Mouse (Mus musculus): Measurements from ENCODE around the gene Themis.
A peak's percentile ranks its signal among the peaks of the same experiment; 100 is the strongest.

The Themis gene

DNA sequence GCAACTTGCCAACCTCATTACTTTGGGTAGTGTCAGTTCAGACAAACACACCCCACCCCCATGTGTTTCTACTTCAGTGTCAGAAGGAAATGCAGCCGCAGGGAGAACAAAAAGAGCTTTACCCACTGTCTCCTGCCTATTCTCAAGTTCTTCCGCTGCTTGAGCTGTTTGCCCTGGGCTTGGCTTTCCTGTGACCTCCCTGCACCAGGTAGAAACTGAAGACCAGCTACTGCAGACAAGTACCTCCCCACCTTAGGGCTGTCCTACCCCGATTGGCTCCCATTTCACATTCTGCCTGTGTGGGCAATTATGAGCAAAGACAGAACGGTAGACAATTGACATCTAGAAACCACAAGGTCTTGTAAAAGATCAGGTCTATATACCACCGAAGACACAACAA lies at the start of gene Themis:
TSS of gene Themis (plus strand) at position 100 of the 400 bp plus-strand sequence.
- TF ChIP-seq GATA4 (IDR thresholded peaks at IDR 0.05; ENCODE audit: insufficient replicate concordance, low read length), result no peak

DNA sequence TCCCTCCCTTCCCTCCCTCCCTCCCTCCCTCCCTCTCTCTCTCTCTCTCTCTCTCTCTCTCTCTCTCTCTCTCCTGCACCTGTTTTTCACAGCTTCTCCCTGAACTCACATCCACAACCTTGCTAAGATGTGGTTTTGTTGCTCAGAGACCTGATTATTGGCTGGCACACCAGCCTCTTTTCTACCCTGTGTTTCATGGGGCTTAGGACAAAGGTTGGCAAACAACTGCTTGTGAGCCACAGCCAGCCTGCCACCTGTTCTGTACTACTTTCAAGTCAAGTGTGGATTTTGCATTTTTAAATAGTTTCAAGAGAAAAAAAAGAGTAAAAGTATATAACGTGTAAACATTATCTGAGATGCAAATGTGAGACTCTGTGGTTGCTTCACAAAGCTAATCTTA lies 48.7 kb upstream of the Themis start:
- no peak for TF ChIP-seq GATA4 (IDR thresholded peaks at IDR 0.05; ENCODE audit: insufficient replicate concordance, low read length)

DNA sequence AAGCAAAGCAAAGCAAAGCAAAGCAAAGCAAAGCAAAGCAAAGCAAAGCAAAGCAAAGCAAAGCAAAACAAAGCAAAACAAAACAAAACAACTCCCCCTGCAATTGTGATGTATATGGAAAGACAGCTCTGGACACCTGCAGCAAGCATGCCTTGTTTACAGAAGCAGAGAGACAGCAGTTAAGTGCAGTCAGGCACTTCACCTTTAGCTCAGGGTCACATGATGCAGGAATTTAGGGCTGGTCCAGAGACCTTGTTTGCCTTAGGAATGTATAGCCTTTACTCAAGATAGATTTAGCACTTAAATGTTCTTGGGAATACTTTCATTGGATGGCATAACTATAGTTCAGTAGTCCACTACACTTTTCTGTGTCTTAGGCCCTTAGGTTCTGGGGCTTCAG lies 32.1 kb upstream of the Themis start:
- no peak for TF ChIP-seq GATA4 (IDR thresholded peaks at IDR 0.05; ENCODE audit: insufficient replicate concordance, low read length)

DNA sequence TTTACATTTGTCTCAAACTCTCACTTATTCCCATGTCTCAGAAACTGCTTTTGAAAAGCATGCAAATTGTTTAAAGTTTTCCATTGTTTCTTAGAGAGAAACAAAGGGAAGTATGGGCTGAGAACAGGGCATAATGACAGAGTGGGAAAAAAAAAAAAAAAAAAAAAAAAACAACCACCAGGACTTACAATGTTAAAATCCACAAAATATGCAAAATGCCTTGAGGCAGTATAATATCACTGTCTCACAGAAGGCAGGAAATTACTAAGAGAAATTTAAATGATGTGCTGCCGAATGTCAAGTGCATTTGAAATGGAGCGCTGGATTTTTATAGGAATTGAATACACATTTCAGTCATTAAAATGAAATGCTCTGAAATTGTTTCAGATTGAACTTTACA lies 26.3 kb upstream of the Themis start:
- TF ChIP-seq GATA4 (IDR thresholded peaks at IDR 0.05; ENCODE audit: insufficient replicate concordance, low read length), result no peak

DNA sequence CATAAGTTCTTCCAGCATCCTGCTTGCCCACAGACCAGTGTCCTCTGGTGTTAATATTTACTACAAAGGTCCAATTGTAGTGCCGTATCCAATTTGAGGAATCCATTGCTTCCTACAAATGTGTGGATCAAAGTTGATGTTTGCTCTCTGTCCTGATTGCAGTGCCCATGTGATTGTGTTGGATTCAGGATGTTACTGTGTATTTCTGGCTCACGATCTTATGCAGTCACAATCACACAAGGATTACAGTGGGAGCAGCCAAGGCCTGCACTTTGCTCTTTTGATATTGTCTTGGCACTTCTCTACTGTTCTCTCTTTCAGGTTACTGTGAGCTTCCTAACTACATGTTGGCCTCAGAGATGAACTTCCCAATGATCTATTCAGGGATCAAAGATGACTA lies 20.3 kb upstream of the Themis start:
- peak; percentile 71; the same call in 1 of the 2 replicates for TF ChIP-seq GATA4 (IDR thresholded peaks at IDR 0.05; ENCODE audit: insufficient replicate concordance, low read length)

DNA sequence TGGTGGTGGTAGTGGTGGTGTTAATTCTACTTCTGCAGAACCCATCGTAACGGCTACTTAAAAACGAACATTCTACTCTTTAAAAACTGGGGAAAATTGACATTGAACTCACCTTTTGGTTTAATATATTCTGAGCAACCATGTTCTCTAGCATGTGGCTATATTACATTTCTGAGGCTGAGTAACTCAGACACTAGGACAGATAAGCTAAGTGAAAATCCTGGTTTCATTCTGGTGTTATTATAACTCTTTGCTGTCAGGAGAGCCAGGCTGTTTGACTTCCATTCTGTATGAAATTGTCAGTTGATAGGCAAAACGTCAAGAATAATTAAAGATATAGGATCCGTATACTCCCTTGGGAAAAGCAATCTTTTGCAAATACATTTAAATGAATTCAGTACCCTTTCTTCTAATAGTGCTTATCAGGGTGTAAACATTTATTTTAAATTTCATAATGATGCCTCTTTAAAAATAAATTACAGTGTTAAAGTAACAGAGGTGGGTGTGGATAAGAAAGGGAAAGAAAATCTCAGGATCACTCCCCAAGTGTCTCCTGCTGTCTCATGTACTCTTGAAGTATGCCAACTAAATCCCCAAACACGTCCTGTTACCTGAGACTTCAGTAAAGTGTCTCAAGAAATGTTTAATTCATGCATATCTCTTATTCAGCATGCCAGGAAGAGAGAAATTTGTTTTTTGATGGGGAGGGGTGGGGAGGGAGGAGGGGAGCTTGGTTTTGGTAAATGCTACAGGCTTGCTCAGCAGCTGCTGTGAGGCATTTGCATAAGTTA lies 18.9 kb upstream of the Themis start:
- TF ChIP-seq GATA4 (IDR thresholded peaks at IDR 0.05; ENCODE audit: insufficient replicate concordance, low read length), result no peak

DNA sequence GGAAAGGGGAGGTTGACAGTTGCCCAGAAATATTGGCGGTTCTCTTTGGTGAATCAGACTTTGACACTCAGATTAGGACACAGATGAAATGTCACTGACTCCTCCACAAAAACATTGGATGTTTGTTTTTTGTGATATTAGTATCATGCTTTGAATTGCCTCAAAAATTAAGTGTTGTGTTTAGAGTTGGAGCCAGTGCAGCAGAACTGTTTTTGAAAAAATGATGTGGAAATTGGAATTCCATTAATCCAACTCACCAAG lies 18.3 kb upstream of the Themis start:
- TF ChIP-seq GATA4 (IDR thresholded peaks at IDR 0.05; ENCODE audit: insufficient replicate concordance, low read length), result no peak

DNA sequence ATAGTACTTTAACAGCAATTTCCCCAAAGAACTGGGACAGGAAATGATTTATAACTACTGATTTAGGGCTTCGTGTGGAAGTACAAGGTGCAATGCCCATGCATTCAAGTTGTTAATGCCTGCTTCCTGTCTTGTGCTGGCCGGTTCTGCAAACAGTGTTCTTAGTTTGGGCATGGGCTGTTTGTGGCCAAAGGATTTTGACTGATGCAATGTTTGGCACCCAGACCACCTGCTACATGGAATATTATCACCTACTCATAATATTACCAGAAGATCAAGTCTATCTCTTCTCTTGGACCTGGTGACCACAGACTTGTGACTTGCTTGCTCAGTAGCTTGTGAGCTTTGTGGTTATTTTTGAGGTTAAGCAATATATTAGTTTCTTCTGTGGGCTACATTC lies 16.2 kb upstream of the Themis start:
- no peak for TF ChIP-seq GATA4 (IDR thresholded peaks at IDR 0.05; ENCODE audit: insufficient replicate concordance, low read length)

DNA sequence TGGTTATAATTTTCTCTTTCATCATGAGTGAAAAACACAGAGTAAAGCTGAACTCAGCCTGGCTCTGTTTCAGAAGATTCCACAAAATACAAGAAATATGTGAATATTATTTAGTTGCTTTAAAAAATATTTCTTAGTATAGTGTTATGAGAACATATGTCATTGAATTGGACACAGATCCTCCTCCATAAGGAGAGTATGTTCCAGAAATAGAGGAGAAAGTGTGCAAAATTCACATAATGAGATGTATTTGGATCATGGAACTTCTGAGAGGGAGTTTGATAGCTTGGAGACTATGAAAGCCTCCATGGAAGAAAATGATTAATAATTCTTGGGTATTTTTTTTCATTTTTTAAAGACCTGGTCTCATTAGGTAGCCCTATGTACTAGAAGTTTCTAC lies 13.4 kb upstream of the Themis start:
- no peak for TF ChIP-seq GATA4 (IDR thresholded peaks at IDR 0.05; ENCODE audit: insufficient replicate concordance, low read length)

DNA sequence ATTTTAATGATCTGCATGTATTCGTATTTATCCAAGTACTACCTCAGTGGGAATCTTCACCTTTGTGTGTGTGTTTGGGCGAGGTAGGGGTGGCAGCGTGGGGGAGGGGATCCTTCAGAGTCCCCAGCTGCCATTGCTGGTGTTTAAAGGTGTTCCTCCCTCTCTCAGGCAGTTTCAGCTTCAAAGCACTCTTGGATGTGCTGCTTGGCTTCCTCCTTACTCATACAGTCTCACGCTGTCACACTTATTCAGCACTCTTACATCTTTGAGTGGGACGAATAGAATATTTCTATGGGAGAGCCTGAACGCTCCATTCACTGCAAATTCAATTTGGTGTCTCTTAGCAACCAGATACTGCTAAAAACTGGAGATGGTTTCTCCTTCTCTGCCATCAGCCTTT lies 3.0 kb upstream of the Themis start:
- no peak for TF ChIP-seq GATA4 (IDR thresholded peaks at IDR 0.05; ENCODE audit: insufficient replicate concordance, low read length)

DNA sequence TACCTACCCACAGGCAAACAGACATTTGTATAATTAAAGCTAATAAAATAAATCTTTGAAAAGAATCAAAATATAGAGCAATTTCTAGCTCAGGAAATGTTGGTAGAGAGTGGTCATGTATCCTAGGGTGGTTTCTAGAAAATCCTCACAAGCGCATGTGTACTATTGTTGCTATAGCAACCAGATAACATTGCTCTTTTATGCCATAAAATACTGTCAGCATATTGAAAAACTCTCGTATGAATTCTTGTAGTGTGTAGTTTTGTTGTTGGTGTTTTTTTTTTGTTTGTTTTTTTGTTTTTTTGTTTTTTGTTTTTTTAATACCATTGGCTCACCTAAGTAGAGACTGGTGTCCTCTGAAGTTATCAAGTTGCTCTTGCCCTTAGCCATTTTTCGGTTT lies 5.8 kb downstream of the Themis start:
- TF ChIP-seq GATA4 (IDR thresholded peaks at IDR 0.05; ENCODE audit: insufficient replicate concordance, low read length), result no peak

DNA sequence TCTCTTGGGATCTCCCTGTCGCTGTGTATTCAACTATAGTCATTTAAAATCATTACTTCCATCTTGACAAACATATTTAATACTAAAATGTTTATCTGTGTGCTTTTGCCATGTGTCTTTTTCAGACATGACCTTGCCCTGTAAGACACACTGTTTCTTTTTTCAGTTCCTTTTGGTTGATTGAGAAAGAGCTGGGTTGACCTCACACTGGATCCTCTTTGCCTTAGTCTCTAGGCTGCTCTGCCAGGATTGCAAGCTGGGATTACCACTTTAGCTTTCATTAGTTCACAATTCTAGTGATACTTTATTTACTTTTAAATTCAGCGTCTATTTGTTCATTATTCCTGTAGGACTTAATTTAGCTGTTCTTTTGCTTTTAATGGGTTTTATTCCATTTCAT lies 7.2 kb downstream of the Themis start:
- TF ChIP-seq GATA4 (IDR thresholded peaks at IDR 0.05; ENCODE audit: insufficient replicate concordance, low read length), result no peak

DNA sequence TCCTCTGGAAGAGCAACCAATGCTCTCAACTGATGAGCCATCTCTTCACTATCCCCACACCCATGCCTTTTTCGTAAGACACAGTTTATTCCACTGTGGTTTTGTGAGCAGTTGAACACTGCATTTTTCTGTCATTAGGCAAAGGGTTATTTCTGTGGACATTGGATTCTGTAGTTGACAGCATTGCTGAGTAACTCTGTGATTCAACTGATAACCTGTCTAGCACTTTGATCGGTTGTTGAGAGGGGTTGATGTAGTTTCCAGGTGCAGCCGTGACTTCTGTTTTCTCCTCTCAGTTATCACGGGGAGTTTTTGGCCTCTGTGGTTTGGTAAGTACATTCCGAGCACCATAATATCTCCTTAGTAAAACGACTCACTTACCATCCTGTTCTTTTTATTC lies 26.8 kb downstream of the Themis start:
- peak; percentile 7; the same call in 1 of the 2 replicates for TF ChIP-seq GATA4 (IDR thresholded peaks at IDR 0.05; ENCODE audit: insufficient replicate concordance, low read length)

DNA sequence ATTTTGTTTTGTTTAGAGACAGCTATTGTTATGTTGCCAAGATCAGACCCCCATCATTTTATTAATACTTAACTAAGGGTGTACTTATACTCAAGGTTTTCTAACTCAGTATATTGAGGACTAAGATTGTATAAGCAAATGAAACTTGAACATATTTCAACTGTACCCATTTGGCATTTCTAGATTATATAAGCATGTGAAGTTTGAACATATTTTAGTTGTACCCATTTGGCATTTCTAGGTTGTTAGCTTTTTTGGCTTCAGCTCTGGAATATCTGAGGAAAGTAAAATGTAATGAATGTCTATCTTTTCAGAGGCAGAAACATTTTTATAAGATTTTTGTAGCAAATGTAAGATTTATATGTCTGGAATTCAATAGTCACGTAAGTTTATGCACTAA lies 27.9 kb downstream of the Themis start:
- TF ChIP-seq GATA4 (IDR thresholded peaks at IDR 0.05; ENCODE audit: insufficient replicate concordance, low read length), result no peak

DNA sequence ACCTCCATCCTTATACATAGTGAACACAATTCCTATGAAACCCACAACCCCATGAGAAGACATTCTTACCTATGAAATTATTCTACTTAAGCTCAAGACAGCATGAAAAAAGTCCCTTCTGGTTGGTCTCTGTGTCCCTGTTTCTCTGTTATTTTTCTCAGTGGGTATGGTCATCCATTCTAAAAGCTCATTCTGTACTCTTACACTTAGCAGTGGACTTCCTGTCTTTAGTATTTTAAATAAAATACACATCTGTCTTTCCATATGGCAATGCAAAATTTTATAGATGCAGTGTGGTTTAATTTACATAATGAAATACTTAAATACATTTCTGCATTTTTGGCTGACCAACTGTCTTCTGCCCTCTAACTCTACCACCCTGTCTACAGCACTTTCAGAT lies 30.0 kb downstream of the Themis start:
- TF ChIP-seq GATA4 (IDR thresholded peaks at IDR 0.05; ENCODE audit: insufficient replicate concordance, low read length), result no peak

DNA sequence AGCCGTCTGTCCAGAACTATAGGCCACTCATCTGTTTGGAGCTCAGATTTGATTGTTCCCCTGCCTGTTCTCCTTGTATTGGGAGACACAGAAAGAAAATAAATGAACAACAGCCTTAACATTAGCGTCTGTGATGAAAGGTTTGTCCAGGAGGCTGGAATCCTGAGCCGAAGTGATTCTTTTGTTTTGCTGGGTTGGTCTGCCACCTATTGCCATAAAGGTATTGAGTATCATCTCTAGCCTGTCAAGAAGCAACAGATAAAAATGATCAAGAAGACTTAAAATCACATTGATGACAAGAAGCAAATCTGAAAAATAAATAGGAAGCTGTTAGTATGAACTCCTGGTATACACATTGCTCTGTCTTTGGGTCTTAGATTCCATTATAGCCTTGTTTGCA lies 53.7 kb downstream of the Themis start:
- no peak for TF ChIP-seq GATA4 (IDR thresholded peaks at IDR 0.05; ENCODE audit: insufficient replicate concordance, low read length)

DNA sequence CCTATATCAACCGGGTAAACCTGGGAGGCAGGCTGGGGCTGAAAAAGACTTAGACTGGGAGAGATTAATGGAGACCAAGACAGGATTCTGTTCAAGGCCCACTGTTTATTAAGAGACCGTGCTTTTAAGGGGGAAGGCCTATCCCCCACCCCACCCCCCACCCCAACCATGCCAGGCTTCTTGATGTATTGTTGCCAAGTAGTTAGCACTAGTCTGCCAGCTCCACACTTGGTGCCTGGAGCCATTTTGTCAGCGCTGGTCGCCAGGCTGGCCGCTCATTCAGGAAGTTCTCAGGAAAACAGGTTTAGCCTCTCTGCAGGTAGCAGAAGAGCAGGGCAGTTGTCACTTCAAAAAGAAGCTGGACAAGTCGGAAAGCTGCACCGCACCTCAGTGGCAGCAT lies 55.1 kb downstream of the Themis start:
- TF ChIP-seq GATA4 (IDR thresholded peaks at IDR 0.05; ENCODE audit: insufficient replicate concordance, low read length), result no peak
